Mouse (Mus musculus) cerebellum, postnatal 36 days (tissue): Measurements from ENCODE around the gene Map4k2.
A peak's percentile ranks its signal among the peaks of the same experiment; 100 is the strongest.
"Not testable (repeated sequence)": the region's sequence is repeated elsewhere in the genome, so short reads cannot be mapped to it uniquely, and the experiment has no call there.

Experiments used
- DNase-seq, 2 experiments: peaks; one replicate each; pipeline ENCODE4 v3.0.0; 2021 to 2022; ENCODE audit warnings: mixed read lengths in 2 of 2

Map4k2 gene

GRCm38 (mm10) chr19:6340524-6341452, at the start of gene Map4k2:
TSS of gene Map4k2 (plus strand) at chr19:6341135.
- peak; percentile 74 to 87 for DNase-seq

DNA sequence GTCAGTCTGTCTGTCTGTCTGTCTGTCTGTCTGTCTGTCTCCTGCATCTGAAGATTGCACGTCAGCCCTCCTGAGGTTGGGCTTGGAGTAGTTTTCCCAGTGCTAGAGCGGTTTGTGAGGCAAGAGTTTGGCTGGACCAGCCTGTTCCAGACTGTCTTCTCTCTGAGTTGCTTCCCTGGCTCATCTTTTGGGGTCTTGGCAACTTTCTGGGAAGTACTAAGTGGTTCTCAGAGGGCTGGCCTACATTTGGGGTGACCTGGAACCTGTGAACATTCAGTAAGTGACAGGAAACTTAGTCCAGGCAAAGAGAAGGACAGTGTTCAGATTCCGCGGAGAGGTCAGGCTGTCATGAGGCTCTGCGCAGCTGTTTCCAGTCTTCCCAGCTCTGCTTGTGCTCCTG, 48.7 kb upstream of the Map4k2 start:
- DNase-seq = no peak

GRCm38 (mm10) chr19:6294301-6294700, 46.6 kb upstream of the Map4k2 start:
- DNase-seq = no peak

GRCm38 (mm10) chr19:6296551-6297210, 44.3 kb upstream of the Map4k2 start:
- DNase-seq = no peak

DNA sequence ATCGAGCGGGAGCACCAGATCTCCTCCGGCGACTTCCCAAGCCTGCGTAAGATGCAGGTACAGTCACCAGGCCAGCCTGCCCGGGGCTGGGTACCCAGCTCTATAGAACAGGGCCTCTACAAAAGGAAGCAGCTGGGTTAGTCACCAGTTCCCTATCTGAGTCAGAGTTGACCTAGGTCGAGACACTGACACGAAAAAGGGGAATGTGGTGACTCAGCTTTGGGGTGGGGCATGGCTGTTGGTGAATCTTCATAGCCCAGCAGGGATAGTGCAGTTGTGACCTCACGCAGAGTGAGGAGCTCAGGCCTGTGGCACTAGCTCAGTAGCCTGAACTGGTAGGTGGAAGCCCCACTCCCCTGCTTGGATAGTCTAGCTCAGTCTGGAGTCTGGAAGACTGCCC, 43.3 kb upstream of the Map4k2 start:
- no peak for DNase-seq

DNA sequence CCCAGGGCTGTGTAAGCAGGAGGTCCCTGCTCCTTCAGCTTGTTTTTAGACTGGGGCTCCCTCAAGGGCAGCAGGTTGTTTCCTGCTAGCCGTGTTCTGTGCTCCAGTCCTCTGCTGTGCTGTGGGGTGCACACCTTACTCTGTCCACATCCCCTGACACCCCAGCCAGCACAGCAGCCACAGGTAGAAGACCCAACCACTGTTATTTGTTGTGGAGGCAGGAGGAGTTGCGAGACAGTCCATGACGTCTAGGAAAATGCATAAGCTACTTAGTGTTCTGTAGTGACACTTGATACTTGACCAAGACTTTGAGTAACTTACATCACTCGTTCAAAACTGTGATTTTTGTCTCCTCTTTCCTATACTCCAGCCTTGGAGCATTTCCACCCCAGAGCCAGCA, 41.9 kb upstream of the Map4k2 start:
- no peak for DNase-seq

- no peak for DNase-seq
Measured at GRCm38 (mm10) chr19:6299450-6300267, 41.3 kb upstream of the Map4k2 start.

DNA sequence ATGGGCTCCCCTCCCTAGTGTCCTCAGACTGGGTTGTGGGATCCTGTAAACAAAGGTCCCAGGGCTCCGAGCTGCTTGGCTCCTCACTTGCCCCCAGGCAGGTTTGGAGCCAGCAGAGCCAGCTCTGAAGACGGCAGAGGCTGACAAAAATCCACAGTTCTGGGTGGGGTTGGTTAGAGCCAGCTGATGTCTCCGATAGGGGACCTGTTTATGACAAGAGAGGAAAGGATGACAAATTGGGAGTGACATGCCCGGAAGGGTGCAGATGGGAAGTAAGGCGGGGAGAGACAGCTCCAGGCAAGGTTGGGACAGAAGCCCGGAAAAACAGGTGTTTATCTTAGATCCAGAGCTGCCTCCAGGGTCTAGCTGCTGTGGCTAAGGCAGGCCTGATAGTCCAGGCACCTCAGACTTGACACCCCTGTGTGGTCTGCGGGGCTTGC, 40.5 kb upstream of the Map4k2 start:
- DNase-seq = no peak

GRCm38 (mm10) chr19:6302114-6302513, 38.8 kb upstream of the Map4k2 start:
- DNase-seq = no peak

GRCm38 (mm10) chr19:6302522-6302921, 38.4 kb upstream of the Map4k2 start:
- peak; percentile 89 to 91 for DNase-seq

- peak; percentile 45 to 60 for DNase-seq
Measured at GRCm38 (mm10) chr19:6303831-6304230, 37.1 kb upstream of the Map4k2 start.

DNA sequence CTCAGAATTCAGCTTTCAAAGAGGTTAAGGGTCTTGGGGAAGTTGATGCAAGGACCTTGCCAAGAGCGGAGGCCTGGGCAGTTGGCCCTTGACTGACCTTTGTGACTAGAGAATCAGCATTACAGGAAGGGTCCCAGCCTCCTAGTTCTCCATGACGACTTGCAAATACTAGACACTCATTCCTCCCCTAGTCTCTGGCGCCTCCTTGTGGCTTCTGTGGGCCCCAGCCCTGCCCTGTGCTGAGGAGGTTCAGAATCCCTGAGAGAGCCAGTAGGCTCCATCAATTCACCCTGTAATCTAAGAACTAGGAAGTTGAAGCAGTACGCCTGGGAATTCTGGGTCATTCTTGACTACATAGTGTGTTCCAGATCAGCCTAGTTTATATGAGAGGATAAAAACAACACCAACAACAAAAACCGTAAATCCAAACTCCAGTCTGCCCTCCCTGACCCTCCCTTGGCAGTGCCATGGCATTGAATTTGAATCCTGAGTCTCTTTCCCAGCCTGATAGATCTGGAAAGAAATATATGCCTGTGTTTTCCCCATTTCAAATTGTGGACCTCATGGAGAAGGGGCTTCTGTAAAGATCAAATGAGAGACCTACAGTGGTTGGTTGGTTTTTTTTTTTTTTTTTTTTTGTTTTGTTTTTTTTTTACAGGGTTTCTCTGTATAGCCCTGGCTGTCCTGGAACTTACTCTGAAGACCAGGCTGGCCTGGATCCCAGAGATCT, 36.0 kb upstream of the Map4k2 start:
- peak; percentile 88 to 92 for DNase-seq

DNA sequence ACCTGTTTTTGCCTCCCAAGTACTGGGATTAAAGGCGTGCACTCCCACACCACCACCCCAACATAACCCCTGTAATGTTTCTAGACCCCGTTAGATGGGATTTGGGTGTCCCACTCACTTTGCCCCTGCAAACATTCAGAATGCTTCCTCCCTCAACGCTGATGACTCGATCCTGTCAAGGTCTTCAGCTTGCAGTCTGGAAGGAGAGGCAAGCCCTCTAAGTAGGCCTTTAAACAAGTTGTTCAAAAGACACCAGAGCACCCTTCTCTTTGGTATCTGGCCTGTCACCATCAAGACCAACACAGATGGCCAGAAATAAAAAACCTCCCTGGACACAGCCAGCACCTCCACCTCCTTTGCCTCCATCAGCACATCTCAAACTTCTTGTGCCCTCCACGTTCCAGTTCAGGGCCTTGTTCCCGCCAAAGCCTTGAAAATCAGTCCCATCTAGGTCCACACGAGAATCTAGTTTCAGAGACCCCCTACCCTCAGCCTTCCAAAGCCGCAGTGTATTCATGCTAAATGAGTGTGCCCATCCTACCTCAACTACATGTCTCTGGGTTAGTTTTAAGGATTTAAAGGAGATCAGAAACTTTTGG, 35.3 kb upstream of the Map4k2 start:
- DNase-seq = no peak

GRCm38 (mm10) chr19:6306137-6306551, 34.8 kb upstream of the Map4k2 start, which contains the start of gene Cdc42bpg:
TSS of gene Cdc42bpg (plus strand) at chr19:6306456.
- DNase-seq = peak; percentile 88 to 94

DNA sequence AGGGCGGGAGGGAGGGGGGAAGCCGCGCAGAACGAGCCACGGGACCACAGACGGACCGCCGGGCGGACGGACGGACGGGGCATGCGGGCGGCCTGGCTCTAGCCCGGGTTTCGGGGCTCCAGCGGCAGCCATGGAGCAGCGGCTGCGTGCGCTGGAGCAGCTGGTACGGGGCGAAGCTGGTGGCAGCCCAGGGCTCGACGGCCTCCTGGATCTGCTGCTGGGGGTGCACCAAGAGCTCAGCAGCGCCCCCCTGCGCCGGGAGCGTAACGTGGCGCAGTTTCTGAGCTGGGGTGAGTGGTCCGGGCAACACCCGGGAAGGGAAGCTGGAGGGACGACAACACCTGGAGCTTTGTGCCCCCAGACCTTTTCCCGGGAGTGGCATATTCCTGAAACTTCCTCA, 34.3 kb upstream of the Map4k2 start:
- DNase-seq = peak; percentile 73 to 83

- DNase-seq = no peak
Measured at GRCm38 (mm10) chr19:6307733-6308531, 33.0 kb upstream of the Map4k2 start.

- peak; percentile 50 to 59 for DNase-seq
Measured at GRCm38 (mm10) chr19:6310181-6310580, 30.8 kb upstream of the Map4k2 start.

DNA sequence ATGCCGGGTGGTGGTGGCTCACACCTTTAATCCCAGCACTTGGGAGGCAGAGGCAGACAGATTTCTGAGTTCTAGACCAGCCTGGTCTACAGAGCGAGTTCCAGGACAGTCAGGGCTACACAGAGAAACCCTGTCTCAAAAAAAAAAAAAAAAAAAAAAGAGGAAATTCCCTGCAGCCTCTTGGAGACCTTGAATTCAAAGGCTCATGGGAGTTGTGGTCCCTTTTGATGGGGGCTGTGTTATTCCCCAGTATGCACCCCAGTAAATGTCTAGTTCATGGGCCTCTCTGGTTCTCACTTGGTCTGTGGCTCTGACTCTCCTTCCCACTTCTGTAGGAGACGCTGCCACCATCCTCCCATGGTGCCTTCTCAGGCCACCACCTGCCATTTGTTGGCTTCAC, 29.2 kb upstream of the Map4k2 start:
- DNase-seq = not testable (repeated sequence)

- no peak for DNase-seq
Measured at GRCm38 (mm10) chr19:6313796-6314195, 27.1 kb upstream of the Map4k2 start.

DNA sequence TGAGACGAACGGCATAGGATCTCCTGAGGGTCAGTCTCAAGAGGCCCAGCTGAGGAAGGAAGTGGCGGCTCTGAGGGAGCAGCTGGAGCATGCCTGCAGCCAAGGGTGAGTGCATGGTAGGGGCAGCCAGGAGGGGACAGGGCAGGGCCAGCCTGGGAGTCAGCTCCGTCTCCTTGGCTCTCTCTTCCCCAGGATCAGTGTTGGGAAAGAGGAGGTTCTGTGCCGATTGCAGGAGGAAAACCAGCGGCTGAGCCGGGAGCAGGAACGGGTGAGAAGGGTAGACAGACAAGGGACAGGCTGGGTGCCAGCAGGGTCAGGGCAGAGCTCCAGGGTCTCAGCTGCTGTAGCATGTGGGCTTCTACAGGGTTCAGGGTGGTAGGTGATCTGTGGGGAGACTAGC, 26.4 kb upstream of the Map4k2 start:
- no peak for DNase-seq

GRCm38 (mm10) chr19:6315573-6315972, 25.4 kb upstream of the Map4k2 start:
- peak; percentile 69 to 70 for DNase-seq
